Mouse (Mus musculus) adrenal gland, postnatal 14 days (tissue): ENCODE measurements around the gene Dctpp1. TPM values are rescaled to one million over a fixed set of nuclear protein-coding genes. Genes with fewer than 3 reads are reported as not detected.

Source experiments
- DNase-seq: peaks from one replicate; pipeline ENCODE4 v3.0.0; 2021; ENCODE audit warnings: mixed read lengths
- total RNA-seq: library from RNA; stranded (reverse); gene quantifications from 2 replicates; pipeline ENCODE4 v1.2.3, GENCODE M21; 2021

Dctpp1 gene
- total RNA-seq, 1 experiment from 2014 or later = 57.5 TPM

DNA sequence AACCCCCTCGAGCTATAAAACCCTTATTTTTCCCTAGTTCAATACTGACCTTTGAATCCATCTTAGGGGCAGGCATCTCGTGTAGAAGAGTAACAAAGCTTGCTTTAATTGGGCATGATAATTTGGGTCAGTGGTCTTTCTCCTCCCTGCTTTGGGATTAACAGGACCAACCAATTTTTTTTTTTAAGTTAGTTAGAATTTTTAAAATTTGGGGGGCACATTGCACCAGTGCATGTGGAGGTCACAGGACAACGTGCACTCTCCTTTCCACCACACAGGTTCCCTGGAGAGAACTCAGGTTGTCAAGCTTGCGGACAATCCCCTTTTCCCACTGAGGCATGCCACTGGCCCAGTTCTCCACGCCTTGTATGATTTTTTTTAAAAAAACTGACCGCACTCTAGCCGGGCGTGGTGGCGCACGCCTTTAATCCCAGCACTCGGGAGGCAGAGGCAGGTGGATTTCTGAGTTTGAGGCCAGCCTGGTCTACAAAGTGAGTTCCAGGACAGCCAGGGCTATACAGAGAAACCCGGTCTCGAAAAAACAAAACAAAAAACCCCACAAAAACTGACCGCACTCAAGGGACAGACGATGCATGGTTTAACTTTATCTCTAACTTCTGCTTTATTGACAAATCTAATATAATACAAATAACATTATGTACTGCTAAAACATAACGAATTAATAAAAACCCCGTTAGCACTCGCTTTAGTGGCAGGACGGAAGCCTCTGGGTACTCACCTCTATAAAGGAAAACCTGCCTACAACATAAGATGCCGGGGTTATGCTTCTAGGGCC lies 28.5 kb downstream of the Dctpp1 start:
- DNase-seq = no peak

DNA sequence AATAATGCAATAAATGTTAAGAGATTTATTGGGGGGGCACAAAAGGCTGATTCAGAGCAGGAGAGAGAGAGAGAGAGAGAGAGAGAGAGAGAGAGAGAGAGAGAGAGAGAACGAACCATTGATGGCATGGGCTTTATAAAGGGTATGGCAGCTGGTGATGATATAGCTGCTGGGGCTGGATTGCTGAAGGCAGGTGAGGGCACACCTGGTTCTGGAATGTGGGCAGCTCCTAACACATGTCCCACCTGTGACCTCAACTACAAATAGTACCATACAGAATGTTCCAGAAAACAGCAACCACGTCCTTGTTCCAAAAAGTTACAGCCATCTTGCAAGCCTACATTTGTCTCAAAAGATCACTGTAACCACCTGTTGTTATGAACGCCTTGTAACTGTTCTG lies 29.1 kb downstream of the Dctpp1 start:
- no peak for DNase-seq

DNA sequence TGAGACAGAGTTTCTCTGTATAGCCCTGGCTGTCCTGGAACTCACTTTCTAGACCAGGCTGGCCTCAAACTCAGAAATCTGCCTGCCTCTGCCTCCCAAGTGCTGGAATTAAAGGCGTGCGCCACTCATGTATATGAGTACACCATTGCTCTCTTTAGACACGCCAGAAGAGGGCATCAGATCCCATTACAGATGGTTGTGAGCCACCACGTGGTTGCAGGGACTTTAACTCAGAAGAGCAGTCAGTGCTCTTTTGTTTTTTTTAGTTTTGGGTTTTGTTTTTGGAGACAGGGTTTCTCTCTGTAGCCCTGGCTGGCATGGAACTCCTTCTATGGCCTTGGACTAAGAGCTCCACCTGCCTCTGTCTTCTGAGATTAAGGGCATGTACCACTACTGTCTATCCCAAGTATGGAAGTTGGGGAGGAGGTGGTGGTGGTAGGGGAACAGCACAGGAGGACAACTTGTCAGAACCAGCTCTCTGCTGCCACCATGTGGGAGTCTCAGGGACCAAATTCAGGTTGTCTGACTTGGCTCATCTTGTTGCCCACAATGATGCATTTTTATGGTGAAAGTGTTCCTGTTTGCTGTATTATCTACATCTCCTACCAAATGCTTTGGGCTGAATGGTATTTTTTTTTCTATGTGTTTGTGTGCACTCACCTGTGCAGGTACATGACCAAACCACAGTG lies 31.8 kb downstream of the Dctpp1 start:
- peak; percentile 91 for DNase-seq

DNA sequence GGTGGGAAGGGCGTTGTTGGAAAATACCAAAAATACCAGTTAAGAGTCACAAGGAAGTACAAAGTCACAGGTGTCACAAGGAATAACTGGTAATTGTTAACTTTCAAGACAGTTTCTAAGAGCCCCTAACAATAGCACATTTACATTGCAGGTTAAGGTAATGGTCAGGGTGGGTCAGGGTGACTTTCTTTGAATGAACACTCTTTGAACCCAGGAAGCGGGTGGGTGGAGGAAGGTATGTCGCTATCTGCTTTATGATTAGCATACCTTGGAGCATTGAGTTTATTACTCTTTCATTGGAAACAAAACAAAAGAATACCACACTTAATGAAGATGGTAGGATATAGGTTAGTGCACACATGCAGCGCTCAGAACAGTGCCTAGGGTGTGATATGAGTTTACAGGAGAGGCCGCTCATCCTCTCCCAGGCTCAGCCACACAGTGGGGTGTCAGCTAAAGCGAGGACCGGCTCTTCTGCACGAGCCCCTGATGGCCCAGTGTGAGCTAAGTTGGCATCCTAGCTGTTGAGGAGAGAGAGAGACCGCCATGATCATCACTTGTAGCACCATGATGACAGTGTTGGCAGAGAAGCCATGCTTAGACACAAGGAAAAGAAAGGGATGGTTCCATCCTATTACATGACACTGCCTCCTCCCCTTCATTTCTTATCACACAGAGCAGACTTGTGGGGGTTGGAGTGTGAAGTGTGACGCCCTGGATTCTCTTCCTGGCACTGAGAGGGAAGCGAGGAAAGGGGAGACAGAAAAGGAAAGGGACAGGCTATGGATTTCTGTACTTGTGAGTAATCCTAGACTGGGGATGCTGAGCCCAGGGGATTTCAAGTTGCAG lies 35.1 kb downstream of the Dctpp1 start:
- no peak for DNase-seq

DNA sequence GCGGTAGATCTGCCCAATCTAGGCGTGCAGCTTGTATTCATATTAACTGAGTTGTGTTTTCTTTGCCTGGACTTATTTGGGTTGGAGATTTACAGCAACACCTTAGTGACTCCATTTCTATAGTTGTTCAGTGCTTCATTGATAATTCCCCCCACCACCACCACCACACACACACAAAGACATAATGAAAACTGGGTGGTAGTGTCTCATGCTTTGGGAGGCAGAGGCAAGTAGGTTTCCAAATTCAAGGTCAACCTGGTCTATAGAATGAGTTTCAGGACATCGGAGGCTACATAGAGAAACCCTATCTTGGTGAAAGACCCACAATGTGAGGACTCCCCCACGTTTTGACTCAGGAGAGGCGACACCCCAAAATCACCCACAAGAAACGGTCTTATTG lies 35.9 kb downstream of the Dctpp1 start:
- DNase-seq = no peak

DNA sequence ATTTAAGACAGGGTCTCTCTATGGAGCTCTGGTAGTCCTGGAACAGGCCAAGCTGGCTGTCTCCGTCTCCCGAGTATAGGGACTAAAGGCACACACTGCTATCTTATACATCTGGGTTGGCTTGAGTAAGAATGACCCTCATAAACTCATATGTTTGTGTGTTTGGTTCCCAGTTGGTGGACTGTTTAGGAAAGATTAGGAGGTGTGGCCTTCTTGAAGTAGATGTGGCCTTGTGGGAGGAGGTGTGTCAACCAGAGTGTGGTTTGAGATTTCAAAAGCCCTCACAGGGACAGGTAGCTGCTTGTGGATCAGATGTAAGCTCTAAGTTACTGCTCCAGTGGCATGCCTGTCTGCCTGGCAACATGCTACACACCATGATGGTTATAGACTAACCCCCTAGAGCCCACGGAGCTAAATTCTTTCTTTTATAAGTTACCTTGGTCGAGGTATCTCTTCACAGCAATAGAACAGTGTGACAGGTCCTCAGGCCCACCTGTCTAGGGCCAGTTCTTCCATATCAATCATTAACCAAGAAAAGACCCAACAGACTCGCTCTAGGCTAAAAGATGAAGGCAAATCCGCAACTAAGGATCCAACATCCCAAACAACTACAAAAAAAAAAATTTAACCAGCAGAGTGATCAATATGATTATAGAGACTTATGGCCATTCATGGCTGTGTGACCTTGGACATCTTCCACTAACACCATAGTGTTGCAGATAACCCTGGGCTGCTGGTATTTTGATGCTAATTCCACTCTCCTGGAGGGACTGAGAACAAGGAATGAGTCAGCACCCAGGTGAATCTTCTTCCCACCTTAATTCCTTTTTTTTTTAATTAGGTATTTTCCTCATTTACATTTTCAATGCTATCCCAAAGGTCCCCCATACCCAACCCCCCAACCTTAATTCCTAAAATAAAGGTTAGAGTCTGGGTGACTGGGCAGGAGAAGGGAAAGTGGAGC lies 36.7 kb downstream of the Dctpp1 start:
- no peak for DNase-seq

DNA sequence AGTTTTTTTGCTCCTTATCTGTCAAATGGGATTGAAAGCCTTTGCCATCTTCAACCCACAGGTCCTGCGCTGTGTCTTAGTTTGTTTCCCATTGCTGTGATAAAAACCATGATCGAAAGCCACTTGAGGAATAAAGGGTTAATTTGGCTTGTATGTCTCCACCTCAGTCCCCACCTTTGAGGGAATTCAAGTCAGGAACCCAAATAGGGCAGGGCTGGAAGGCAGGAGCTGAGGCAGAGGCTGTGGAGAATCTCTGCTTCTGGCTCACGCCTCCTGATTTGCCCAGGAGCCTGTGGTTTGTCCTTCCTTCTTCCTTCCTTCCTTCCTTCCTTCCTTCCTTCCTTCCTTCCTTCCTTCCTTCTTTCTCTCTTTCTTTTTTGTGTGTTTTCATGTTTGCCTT lies 37.4 kb downstream of the Dctpp1 start:
- no peak for DNase-seq

DNA sequence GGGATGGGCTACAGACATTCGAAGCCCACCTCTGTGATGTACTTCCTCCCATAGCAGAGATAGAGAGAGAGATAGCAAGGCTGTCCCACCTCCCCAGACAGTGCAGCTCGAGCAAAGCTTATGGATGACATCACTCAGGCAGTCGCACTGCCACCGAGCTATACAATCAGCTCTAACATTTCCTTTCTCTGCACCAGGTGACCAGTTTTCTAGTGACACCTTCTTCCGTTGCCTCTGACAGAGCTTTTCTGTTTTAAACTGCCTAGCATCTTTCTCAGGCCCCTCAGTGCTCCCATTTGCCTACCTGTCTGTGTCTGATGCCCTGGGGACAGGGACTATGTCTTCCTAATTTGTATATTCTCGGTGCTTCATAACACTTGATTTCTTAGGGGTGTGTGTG lies 40.1 kb downstream of the Dctpp1 start:
- DNase-seq = no peak

DNA sequence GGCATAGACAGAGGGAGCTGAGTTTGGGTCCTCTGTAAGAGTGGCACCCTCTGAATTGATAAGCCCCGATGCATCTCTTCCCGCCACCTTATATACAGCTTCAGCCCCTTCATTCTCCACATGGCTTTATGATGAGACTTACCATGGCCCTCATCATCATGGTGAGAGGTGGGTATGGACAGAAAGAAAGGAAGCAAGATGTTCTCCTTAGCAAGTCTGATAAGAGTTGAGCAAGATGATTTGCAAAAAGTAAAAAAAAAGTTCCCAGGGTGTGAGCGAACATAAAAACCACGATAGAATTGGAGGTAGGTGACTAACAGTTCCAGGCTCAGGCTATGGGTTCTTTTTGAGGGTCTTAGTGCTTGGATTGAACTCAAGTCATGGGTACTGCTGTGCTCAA lies 41.8 kb downstream of the Dctpp1 start:
- no peak for DNase-seq

DNA sequence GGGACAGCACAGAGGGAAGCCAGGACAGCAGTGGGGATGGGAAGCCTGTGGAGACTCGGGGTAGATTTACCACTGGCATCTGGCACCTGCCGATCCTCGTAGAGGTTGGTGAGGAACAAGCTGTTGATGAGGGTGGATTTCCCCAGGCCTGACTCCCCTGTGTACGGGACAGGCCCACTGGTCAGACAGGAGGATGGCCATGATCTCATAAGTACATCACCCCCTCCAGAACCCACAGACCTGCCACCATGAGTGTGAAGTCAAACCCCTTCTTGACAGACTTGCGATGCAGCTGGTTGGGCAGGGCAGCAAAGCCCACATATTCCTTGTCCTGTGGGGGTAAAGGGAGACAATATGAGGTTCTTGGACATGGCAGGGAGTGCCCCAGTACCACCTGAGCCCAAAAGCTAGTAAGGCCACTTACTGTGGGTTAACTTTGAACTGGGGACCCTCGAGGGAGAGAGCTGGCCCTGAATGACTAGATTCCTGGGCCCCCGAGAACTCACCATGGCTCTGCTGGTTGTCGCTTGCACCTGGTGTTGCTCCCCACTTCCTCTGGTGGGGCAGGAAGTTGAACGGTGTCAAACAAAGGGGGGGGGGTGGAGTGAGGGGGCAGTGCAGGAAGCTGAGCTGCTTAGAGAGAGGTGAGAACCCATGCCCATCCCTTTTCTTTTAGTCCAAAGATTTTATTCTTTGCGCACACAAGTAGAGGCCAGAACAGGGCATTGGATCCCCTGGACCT lies 42.4 kb downstream of the Dctpp1 start:
- DNase-seq = no peak

DNA sequence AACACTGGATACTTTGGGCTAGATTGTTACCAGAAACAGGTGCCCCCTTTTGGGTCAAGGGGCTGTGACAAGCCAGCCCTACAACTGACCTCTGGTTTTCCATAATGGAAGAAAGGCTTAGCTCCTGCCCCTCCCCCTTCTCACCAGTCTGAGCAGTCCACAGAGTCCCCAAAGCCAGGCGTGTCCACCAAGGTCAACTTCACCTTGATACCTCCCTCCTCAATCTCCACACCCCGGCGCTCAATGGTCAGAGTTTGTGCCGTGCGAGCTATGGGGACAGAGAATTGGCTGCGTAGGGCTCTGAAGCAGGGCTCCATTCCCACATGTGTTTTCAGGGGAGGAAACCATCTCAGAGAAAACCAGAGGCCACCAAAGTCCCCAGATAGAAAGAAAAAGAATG lies 43.0 kb downstream of the Dctpp1 start:
- no peak for DNase-seq

DNA sequence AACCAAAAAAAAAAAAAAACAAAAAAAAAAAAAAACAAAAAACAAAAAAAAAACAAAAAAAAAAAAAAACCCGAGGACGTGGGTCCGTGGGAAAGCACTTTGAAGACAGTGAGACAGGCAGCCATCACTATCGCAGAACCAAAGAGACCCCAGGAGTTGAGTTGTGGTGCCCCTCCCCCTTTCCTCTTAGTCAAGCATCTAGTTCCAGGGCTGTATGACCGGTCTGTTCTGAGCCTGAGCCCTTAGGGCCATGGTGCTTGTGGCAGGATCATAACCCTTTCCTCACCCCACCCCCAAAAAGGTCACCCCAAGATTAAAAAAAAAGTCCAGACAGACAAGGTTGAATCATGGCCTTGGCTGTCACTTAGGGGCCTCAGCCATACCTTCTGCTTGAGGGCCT lies 44.2 kb downstream of the Dctpp1 start:
- no peak for DNase-seq

DNA sequence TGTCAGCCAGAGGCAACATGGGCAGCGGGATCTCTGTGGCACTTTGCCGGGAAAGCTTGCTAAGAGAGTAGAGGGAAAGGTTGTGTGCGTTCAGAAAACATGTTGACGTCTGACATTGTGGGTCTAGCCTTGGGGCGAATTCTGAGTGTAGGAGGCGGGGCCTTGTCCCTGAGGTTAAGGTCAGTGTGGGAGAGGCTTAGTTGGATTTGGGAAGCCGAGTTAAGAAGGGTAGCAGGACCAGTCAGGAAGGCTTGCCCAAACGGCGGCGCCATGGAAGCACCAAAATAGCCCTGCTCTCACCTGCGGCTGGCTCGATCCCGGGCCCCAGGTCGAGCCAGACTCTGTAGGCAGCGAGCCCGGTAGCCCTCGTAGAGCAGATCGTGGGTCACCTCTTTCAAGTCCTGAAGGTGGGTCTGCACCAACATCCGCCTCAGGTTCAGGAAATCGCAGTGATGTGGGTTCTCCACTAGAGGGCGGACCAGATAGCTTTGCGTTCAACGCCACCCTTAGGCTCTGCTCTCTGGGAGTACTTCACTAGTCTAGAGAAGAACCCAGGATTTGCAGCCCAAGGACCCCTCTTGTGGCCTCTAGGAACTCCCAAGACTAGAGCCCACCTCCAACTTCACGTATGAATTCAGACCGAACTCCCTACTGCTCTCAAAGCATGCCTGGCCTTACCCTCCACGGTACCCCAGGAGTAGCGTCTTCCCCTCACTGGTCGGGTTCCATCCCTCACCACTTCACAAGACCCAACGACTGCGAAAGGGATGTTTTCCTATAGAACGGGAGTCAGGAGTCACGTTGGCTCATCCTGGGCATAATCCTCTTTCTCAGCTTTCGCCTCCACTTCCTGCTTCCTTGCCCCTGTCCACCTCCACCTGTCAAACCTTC lies 45.3 kb downstream of the Dctpp1 start:
- peak; percentile 79 for DNase-seq

DNA sequence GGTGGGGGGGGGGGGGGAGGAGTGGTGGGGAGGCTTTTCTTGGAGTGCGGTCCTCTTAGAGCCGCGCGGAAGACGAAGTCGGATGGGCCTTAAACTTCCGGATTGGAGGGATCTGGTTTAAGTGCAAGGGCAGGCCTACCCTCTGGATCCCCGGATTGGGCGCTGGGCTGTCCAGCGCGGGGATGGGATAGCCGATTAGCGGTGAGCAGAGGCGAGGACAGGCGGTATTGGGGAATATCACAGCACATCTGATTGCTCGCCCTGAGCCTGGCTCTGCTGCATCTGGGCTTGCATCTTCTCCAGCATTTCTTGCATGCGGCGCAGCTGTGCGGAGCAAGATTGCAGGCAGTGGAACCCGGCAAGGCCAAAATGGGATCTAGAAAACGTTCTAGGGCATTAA lies 46.0 kb downstream of the Dctpp1 start:
- no peak for DNase-seq

DNA sequence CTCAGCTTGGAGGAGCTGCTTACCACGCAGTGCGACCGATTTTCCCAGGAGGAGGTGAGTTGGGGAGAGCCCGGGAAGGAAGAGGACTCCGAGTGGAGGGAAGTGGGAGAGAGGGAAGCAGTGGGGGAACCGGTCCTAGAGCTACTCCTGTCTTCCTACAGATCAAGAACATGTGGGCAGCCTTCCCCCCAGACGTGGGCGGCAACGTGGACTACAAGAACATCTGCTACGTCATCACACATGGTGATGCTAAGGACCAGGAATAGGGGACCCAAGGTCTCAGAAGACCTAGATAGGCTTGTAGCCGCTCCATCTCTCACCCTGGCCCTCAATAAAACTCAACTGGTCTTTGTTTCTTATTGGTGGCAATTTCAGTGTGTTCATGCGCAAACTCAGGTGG lies 46.6 kb downstream of the Dctpp1 start:
- no peak for DNase-seq

DNA sequence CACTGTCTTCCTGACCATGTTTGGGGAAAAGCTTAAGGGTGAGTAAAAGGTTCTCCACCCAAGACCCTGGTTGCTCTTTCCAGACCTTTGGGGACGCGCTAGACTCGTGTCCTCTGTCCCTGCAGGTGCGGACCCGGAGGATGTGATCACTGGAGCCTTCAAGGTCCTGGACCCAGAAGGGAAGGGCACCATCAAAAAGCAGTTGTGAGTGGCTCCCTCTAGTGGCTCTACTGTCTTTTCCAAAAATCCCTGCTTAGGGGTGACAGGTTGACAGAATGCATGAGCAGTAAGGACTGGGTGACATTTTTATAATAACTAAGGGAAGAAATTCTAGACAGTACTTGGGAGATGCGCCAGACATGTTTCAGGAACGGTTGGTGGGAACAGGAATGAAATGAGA lies 47.0 kb downstream of the Dctpp1 start:
- peak; percentile 72 for DNase-seq

DNA sequence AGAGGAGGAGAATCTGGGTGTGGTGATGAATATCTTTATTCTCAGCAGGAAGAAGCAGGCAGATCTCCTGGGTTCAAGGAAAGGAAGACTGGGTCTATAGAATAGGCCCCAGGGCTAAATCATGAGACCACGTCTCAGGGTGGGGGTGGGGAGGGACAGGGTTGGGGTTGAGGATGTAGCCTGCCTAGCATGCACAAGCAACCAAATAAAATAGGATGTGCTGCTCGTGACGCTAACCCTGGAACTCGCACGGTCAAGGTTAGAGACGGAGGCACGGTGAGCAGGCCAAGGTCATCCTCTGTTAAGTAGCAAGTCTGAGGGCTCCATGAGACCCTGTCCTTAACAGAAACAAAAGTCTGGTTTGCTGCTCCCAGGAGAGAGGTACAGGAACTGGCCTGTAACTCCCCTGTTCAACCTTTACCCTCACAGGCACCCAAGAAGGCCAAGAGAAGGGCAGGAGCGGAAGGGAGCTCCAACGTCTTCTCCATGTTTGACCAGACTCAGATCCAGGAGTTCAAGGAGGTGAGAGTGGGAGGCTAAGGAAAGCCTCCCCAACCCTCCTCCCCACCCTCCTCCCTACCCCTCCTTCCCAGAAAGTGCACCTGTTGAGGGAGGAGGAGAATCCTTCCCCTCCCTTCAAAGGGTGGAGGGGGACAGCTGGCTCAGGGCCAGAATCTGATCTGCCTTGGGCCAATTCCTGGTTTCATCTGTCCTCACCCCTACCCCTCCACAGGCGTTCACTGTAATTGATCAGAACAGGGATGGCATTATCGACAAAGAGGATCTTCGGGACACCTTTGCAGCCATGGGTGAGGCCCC lies 47.9 kb downstream of the Dctpp1 start:
- no peak for DNase-seq

DNA sequence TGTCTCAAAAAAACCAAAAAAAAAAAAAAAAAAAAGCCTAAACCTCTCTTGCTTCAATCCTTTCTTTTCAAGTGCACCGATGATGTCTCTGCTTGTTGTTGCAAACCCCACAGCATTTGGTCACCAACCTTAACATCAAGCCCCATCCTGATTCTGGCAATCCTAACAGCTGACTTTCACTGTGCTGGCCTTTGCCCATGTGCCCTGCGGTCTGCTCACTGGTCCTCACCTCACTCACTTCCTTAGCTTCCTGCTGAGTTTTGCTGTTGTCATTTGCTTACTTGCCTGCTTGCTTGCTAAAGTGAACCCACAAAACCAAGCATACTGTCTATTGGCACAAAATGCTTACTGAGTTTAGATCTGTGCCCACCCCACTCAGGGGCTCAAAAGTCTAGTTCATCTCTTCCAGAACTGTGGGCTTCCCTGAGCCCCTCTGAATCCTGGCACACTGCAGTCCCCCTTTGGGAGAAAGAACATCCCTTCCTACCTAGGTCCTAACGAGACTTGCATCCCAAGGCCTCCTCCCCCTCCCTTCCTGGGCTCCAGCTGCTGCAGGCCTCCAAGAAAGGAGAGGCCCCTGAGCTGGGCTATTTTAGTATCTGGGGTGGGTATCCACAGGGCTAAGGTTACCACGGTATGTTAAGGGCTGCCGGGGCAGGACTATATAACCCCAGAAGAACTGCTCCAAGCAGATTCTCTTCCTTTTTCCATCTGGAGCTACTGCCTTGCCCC lies 49.3 kb downstream of the Dctpp1 start:
- no peak for DNase-seq
